Mouse (Mus musculus) urinary bladder, postnatal 14 days (tissue): ENCODE results near the gene Fut1.
"Not testable (repeated sequence)": the region's sequence is repeated elsewhere in the genome, so short reads cannot be mapped to it uniquely, and the experiment has no call there.

ENCODE experiments used
- DNase-seq: peaks from one replicate; pipeline ENCODE4 v3.0.0; 2021; ENCODE audit warnings: low spot score

Gene Fut1

DNA sequence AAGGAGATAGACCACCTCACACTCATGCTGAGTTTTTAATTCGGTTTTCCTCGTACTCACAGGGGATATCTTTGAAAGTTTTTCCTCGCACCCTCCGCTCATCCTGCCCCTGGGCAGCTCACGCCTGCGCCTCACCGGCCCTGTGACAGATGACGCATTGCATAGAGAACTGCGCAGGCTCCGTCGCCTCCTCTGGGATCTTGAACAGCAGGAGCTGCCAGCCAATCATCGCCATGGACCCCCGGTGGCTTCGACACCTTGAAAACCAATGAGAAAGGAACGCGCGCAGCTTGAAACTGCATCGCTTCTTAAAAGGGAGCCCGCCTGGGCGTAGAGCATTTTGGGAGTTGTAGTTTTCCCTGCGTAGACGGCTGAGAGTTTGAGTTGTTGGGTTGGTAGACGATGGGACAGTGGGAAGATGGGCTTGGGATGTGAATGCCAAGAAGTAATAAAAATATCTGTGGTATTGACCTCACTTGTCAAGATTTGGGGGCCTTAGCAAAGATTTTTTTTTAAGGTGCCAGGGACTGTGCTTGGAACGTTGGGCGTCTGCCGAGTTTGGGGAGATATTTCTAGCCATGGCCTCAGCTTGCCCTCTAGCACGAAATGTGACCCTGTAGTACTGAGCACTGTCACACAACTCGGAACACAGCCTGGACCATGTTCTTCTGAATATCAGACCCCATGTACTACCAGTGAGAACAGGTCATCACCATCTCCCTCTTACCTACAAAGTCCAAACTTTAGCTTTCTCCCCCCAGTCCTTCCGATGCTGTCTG lies 21.7 kb downstream of the Fut1 start:
- DNase-seq, result peak; percentile 93

- no peak for DNase-seq
These were observed 22.5 kb downstream of the Fut1 start, which contains the start of gene Mamstr for GRCm38 (mm10) chr7:45639561-45640027. Gene Mamstr, plus strand, starts transcription at chr7:45639977.

DNA sequence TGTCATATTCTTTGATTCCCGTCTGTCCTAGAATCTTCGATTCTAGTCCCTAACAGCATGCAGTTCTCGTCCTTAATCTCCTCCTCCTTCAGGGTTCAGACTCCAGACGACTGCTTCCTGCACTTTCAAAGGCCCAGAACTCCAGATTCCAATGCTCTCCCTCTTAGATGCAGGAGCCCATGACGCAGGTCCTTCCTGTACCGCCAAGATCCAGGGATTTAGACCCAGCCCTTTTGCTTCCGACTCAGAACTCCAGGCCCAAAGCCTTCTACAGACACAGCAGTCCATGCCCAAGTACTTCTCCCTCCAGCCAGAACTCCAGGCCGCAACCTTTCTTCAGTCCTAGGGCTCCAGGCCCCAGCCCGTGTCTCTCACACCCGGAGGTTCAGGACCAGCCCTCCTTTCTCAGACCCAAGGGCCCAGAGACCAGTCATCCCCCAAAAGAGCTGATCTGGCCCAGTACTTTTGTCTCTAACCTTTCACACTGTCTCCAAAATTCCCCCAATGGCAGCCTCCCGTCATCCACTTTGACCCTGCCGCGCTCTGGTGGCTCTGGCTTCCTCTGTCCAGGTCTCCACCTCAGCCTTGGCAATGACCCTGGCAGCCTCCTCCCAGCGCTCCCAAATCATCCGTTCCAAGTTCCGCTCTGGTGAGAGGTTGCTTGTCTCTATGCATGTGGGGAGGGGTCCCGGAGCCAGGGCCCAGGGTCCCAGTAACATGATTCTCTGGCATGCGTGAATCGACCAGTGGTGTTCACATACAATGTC lies 23.3 kb downstream of the Fut1 start:
- DNase-seq, result no peak

DNA sequence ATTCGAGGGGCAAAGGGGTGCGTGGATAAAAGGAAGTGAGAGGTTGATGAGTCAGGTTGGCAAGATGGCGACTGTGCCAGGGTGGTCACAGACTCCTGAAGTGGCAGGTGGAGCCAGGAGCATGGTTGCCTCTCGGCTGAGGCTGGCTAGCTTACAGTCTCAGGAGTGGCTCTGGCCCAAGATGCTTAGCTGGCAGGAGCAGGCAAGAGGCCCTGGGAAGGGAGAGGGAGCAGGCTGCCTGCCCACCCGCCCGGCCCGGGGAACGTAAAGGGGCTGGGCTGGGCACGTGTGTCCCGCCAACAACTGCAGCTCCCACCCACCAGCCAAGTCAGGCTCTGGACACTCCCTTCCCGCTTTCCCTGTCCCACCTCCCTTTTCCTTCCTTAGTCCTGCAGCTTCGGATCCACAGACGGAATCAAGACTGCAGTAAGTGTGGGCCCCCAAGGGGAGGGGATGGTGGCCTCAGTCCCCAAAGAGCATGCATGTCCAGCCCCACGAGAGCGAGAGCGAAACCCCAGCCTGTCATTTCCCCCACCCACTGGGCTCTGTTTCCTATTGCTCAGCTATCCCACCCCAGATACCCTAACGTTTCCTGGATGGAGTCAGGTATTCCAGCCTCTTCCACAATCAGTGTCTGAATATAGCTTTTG lies 24.4 kb downstream of the Fut1 start:
- DNase-seq, result peak; percentile 44

DNA sequence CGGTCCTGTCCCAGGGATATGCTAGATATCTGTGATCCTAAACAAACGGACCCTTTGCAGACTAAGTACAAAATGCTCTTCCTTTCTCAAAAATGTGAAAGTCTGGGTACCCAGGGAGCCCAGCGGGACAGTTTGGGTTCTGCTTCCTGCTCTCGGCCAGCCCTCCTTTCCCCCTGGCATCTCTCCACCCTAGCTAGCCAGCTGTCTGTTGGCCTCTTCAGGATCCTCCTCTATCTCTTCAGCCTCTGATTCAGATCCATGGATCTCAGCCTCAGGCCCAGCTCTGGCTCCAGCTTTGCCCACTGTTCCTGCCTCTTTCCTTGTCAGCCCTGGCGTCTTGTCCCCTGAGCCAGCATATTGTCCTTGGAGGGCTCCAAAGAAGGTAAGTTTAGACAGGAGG lies 25.0 kb downstream of the Fut1 start:
- no peak for DNase-seq

DNA sequence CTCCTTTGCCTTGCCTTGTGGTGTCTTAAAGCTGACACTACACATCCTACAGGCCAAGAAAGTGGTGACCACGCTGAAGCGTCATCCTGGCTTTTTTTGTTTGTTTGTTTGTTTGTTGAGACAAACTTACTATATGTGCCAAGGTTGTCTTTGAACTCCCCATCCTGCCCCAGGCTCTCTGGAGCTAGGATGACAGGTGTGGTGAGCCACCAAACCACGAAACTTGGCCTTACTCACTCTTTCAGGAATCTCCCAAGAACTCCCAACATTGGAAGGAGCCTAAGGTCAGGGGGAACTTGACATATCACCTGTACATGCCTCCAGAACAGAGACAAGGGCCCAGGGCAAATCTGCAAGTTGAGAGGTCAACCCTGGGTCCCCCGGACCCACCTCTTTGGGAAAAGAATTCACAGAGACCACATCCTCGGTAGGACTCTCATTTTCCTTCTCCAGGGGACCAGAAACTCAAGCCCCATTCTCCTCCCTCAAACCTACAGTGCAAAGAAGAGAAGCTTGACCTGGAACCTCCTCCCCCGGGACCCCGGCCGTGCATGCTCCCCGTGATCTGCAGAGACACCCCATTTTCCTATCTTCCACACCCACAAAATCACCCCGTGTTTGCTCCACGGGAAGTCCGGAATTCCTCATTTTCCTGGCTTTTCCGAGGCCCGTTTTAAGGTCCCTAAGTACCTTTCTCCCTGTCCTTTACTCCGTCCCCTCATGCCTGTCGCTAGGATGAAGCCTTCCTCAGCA lies 25.6 kb downstream of the Fut1 start:
- no peak for DNase-seq

- DNase-seq, result peak; percentile 95
These were observed 26.5 kb downstream of the Fut1 start for GRCm38 (mm10) chr7:45643441-45644178.

DNA sequence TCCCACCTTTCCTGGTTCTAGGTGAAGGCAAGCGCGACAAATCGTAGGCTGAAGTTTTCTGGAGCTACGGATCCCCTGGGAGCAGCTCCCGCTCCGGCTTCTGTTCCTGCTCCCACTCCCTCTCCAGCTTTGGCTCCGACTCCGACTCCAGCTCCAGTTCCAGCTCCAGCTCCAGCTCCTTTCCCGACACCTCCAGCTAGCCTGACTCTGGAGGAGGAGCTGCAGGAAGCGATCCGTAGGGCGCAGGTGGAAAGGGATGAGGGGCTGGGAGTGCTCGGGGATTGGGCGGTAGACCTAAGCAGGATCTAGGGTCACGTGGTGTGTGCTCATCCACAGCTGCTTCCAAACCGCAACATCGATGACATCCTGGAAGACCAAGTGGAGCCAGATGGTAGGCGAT lies 27.1 kb downstream of the Fut1 start:
- DNase-seq, result peak; percentile 37

- no peak for DNase-seq
These were observed 27.9 kb downstream of the Fut1 start for GRCm38 (mm10) chr7:45644872-45645590.

- no peak for DNase-seq
These were observed 28.5 kb downstream of the Fut1 start for GRCm38 (mm10) chr7:45645591-45645971.

GRCm38 (mm10) chr7:45646671-45647070 lies 29.6 kb downstream of the Fut1 start:
- DNase-seq, result no peak

DNA sequence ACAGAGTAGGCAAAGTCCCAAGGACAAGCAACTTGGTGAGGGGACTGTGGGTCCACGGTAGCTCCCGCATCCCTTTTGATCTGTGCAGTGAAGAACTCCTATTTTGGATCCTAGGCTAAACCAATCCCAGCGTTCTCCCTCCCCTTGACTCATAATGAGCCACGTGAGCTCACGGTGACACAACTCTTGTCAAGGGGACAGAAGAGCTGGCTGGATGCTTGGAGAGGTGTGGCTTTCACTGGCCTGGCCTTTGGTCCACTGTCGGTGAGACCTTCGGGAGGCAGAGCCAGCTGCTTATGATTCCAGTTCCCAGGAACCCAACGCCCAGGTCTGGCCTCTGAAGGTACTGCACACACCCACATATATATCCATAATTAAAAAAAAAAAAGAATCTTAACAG lies 32.3 kb downstream of the Fut1 start:
- DNase-seq, result no peak

DNA sequence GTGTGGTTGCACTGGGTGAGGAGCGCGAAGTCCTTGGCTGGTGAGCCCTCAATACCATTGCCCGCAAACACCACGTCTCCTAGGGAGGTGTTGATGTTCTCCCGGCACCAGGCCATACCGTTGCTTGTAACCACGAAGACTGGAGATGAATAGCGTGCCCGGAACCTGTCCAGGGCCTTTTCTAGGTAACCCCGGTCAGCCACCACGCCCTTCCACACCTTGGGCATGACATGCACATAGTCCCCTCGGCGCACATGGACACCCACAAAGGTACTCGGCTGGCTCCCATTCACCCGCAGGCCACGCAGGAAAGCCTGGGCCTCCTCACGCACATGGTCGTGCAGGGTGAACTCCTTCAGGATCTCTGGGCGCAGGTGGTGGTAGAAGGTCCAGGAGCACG lies 33.4 kb downstream of the Fut1 start:
- DNase-seq, result not testable (repeated sequence)

GRCm38 (mm10) chr7:45654424-45655047 lies 37.4 kb downstream of the Fut1 start:
- no peak for DNase-seq

DNA sequence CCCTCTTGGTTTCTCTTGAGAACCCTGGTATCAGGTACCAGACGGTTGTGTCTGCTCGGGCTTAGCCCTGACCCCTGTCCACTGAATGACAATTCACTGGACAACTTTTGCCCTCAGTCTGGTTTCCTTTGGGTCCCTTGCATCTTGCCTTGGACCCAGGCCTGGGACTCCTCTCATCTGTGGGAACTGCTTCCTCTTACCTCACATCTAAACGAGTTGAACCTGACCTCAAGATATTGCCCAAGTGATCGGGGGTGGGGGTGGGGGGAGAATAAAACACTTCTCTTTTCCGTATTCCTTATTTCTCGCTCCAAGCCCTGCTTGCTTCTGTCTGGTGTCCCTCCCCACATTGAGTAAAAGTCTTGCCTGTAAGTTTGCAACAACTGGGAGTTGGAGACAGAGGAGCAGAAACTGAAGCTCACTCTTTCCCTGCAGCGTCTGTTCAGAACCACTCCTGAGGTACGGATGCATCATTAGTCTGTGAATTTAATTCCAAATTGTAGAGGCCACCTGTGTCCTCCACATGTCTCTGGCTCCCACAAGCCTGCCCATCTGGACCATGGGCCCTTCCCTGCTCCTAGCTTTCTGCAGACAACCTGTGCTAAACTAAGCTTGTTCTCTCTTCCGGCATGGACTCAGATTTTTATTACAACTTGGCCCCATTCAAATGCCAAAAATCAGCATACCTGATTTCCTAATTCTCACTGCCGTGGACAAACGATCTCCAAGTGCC lies 43.8 kb downstream of the Fut1 start:
- DNase-seq, result no peak

- not testable (repeated sequence) for DNase-seq
These were observed 44.6 kb downstream of the Fut1 start for GRCm38 (mm10) chr7:45661702-45662101.

- DNase-seq, result peak; percentile 37
These were observed 48.4 kb downstream of the Fut1 start for GRCm38 (mm10) chr7:45665303-45666138.

- no peak for DNase-seq
These were observed 49.1 kb downstream of the Fut1 start, which contains the start of gene Fut2 for GRCm38 (mm10) chr7:45666161-45666560. Gene Fut2, minus strand, starts transcription at chr7:45666394.
